Mouse (Mus musculus) gastrocnemius, postnatal 4 days (tissue): ENCODE measurements at regions not wholly inside any gene's neighbourhood (a gene's known extent, or its start where the extent isn't known, plus 50 kb on each side); places are given as distances from the start of the nearest gene placed in this dataset.

Experiments
- DNase-seq, 2 experiments: peaks; one replicate each; pipeline ENCODE4 v3.0.0; 2021 to 2022; ENCODE audit warnings: low spot score in 2 of 2, mixed read lengths in 2 of 2

DNA sequence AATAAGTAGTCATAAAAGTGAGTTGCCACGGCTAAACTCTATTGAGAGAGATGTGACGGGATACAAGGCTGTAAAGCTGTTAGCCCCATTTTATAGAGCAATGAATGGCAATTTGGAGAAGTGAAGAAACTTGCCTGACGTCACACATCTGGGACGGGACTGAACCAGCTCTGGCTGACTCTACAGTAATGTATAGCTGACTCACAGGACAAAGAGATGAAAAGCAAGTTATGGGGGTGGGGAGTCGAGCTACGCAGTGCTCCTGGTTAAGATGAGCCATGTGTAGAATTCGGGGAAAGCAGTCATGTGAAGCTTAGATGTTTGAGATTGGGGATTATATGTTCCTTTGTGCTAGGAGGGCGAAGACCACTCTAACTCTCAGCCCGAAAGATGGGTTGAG is 72.2 kb upstream of the Boc start:
- DNase-seq = no peak

- no peak for DNase-seq
These were observed 71.7 kb upstream of the Boc start for GRCm38 (mm10) chr16:44630426-44630825.

- no peak for DNase-seq
These were observed 70.9 kb upstream of the Boc start for GRCm38 (mm10) chr16:44629296-44630275.

DNA sequence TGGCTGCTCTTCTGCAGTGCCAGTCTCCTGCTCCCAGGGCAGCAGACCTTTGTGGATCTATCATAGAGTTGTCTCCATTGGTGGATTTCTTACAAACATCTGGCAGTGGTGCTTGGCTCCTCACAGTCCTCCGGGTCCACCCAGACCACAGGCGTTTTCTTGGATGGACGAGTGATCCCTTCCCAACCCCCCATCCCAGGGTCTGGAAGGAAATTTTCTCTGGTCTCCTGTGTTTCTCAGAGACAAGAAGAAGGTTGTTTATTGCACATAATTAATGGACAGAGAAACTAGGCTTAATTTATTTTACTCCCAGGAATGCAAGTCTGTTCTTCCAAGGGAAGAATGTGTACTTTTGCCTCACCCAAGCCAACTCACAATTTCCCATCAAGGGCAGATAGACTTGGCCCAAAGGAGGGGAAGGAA is 67.2 kb upstream of the Boc start:
- DNase-seq = peak in 1 of 2 experiments; percentile 46

- no peak for DNase-seq
These were observed 66.5 kb upstream of the Boc start for GRCm38 (mm10) chr16:44625108-44625616.

DNA sequence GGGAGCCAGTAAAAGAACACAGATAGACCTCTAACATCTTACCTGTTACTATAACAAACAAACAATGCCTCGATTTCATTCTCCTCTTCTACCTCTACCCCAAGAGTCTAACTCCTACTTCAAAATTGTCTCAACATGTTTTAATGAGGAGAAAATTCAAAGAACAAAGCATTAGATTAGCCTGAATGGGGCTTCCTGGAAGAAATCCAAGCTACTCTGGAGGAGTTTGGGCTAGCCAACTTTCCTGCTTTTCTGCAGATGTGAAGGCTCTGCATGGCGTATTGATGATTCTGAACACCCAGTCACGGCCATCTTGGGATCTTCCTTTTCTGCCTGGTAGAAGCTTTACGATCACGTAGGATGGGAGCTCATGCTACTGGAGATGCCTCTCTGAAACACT is 62.9 kb upstream of the Boc start:
- no peak for DNase-seq

DNA sequence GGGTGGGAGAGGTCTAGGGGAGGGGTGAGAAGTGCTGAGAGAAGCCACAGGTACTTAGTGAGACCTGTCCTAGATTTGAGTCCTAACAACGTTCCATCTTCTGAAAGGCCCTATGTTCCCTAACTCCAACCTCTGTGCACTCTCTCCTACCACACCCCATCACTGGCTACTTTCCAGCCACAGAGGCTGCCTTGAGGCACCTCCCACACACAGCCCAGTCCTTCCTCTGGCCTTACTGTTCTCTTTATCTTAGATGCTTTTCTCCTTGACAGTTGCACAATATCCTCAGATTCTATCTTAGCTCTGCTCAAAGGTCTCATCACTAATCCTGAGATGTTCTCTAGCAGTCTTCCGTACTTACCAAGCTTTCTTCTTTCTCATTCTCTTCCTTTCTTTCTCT is 61.8 kb upstream of the Boc start:
- peak in 1 of 2 experiments; percentile 24 for DNase-seq

GRCm38 (mm10) chr16:44619476-44620103 is 60.9 kb upstream of the Boc start:
- DNase-seq = no peak

GRCm38 (mm10) chr16:44617041-44617440 is 58.3 kb upstream of the Boc start:
- DNase-seq = no peak

- peak; percentile 33 to 65 for DNase-seq
These were observed 57.7 kb upstream of the Boc start for GRCm38 (mm10) chr16:44616376-44616775.

GRCm38 (mm10) chr16:44615878-44616206 is 57.1 kb upstream of the Boc start:
- DNase-seq = peak in 1 of 2 experiments; percentile 71

GRCm38 (mm10) chr16:44615172-44615877 is 56.6 kb upstream of the Boc start:
- no peak for DNase-seq

GRCm38 (mm10) chr16:44614235-44614634 is 55.5 kb upstream of the Boc start:
- no peak for DNase-seq

DNA sequence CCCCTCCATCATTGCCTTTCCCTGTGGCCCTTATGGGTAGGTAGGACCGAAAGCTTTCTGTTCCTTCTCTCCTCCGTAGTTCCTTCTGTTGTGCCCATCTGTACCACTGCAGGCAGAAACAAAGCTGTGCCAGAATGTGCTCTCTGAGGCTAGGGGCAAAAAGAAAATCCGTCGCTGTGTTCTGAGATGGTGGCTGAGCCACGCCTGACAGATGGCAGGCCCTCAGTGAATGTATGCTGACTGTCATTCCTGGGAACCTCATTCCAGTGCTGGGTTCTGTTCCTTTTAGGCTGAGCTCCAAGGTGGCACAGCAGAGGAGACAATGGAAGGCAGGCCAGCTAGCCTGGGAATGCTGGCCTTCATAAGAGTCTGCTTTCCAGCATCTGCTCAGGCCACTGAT is 54.0 kb upstream of the Boc start:
- DNase-seq = no peak

- DNase-seq = no peak
These were observed 52.8 kb upstream of the Boc start for GRCm38 (mm10) chr16:44611525-44611924.

DNA sequence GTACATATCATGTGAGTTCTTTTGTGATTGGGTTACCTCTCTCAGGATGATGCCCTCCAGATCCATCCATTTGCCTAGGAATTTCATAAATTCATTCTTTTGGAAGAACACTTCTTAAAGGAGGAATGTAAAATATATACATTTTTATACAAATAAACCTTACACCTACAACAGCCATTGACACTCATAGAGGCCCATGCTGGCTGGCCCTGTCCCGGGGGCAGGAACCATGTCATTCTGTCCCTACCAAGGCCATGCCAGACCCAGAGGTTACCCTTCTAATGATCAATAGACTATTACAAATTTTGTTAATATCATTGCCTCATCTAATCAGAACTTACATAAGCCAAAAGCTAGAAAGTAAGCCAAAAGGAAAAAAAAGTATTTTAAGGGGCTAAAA is 49.9 kb upstream of the Boc start:
- DNase-seq = no peak
